Mouse (Mus musculus): ENCODE data around the gene Stx3. TPM values are rescaled to one million over a fixed set of nuclear protein-coding genes. Genes with fewer than 3 reads are reported as not detected.

Gene Stx3
- polyA plus RNA-seq (2015; fragmentation: Nextera tagmentation; extraction: Ambion mirVana), result 25.5 and 26.5 TPM in 2 replicates

- Histone ChIP-seq H3K4me3 (ENCODE audit: low read length) (peak within 1 kb of the TSS; percentile 85), H3K4me1 (ENCODE audit: insufficient read depth, low read length) (peaks cover 19% of the 10 kb centered on the region), H3K27me3 (ENCODE audit: insufficient read depth, low read length) (no peaks in the 10 kb centered on the region), H3K9me3 (ENCODE audit: low read length) (no peaks in the 10 kb centered on the region), H3K36me3 (ENCODE audit: insufficient read depth, low read length) (no peaks in the 10 kb centered on the region), H3K9ac (replicated peaks; ENCODE audit: low read length) (peak within 1 kb of the TSS; percentile 91), H3K27ac (ENCODE audit: low read length) (peak within 1 kb of the TSS; percentile 72; the same call in 1 of the 2 replicates), H3K4me2 (replicated peaks; ENCODE audit: low read depth, low read length) (peak within 1 kb of the TSS; percentile 97)
- no peak for ATAC-seq (ENCODE audit: low FRiP score, low TSS enrichment)
- WGBS, result 1% methylated on average over 20 of the region's 20 CpGs
Measured at GRCm38 (mm10) chr19:11819143-11819700, at the start of gene Stx3. Gene Stx3 (minus strand): TSS chr19:11819403.

GRCm38 (mm10) chr19:11867837-11868236 lies 48.6 kb upstream of the Stx3 start:
- ATAC-seq (ENCODE audit: low FRiP score, low TSS enrichment), result no peak
- Histone ChIP-seq H3K9me3 (ENCODE audit: low read length) (0 out of 2 replicates have a peak, but pooled peaks cover 5% of the 10 kb centered on the region), H3K9ac (replicated peaks; ENCODE audit: low read length) (no peak overlapping the region), H3K27ac (ENCODE audit: low read length) (no peak overlapping the region), H3K4me1 (ENCODE audit: insufficient read depth, low read length) (no peaks in the 10 kb centered on the region), H3K36me3 (ENCODE audit: insufficient read depth, low read length) (no peaks in the 10 kb centered on the region), H3K4me3 (ENCODE audit: low read length) (no peak overlapping the region), H3K27me3 (ENCODE audit: insufficient read depth, low read length) (no peaks in the 10 kb centered on the region), H3K4me2 (replicated peaks; ENCODE audit: low read depth, low read length) (no peak overlapping the region)
- WGBS, result 79% methylated on average over 2 of the region's 2 CpGs

GRCm38 (mm10) chr19:11860966-11861365 lies 41.8 kb upstream of the Stx3 start, which contains the start of gene Olfr1418:
Gene Olfr1418 (minus strand): TSS chr19:11861066.
- Histone ChIP-seq H3K27ac (ENCODE audit: low read length) (no peak within 1 kb of the TSS), H3K4me3 (ENCODE audit: low read length) (no peak within 1 kb of the TSS), H3K9ac (replicated peaks; ENCODE audit: low read length) (no peak within 1 kb of the TSS), H3K4me2 (replicated peaks; ENCODE audit: low read depth, low read length) (no peak within 1 kb of the TSS), H3K9me3 (ENCODE audit: low read length) (no peaks in the 10 kb centered on the region), H3K27me3 (ENCODE audit: insufficient read depth, low read length) (no peaks in the 10 kb centered on the region), H3K4me1 (ENCODE audit: insufficient read depth, low read length) (no peaks in the 10 kb centered on the region), H3K36me3 (ENCODE audit: insufficient read depth, low read length) (no peaks in the 10 kb centered on the region)
- WGBS, result 94% methylated on average over 1 of the region's 1 CpGs
- ATAC-seq (ENCODE audit: low FRiP score, low TSS enrichment), result no peak

- H3K27ac ChIP-seq (ENCODE audit: low read length), result no peak overlapping the region
- H3K4me1 ChIP-seq (ENCODE audit: insufficient read depth, low read length), result no peaks in the 10 kb centered on the region
- no peaks in the 10 kb centered on the region for H3K27me3 ChIP-seq (ENCODE audit: insufficient read depth, low read length)
- no peak overlapping the region for H3K9ac ChIP-seq (replicated peaks; ENCODE audit: low read length)
- H3K4me3 ChIP-seq (ENCODE audit: low read length), result no peak overlapping the region
- no peak for ATAC-seq (ENCODE audit: low FRiP score, low TSS enrichment)
- no peak overlapping the region for H3K4me2 ChIP-seq (replicated peaks; ENCODE audit: low read depth, low read length)
- H3K9me3 ChIP-seq (ENCODE audit: low read length), result no peaks in the 10 kb centered on the region
- WGBS, result 79% methylated on average over 6 of the region's 6 CpGs
- H3K36me3 ChIP-seq (ENCODE audit: insufficient read depth, low read length), result no peaks in the 10 kb centered on the region
Measured at GRCm38 (mm10) chr19:11856506-11856905, 37.3 kb upstream of the Stx3 start.

GRCm38 (mm10) chr19:11854821-11855220 lies 35.6 kb upstream of the Stx3 start:
- H3K27me3 ChIP-seq (ENCODE audit: insufficient read depth, low read length), result no peaks in the 10 kb centered on the region
- H3K36me3 ChIP-seq (ENCODE audit: insufficient read depth, low read length), result no peaks in the 10 kb centered on the region
- H3K27ac ChIP-seq (ENCODE audit: low read length), result no peak overlapping the region
- no peaks in the 10 kb centered on the region for H3K9me3 ChIP-seq (ENCODE audit: low read length)
- H3K4me1 ChIP-seq (ENCODE audit: insufficient read depth, low read length), result no peaks in the 10 kb centered on the region
- no peak for ATAC-seq (ENCODE audit: low FRiP score, low TSS enrichment)
- H3K4me2 ChIP-seq (replicated peaks; ENCODE audit: low read depth, low read length), result no peak overlapping the region
- no peak overlapping the region for H3K4me3 ChIP-seq (ENCODE audit: low read length)
- WGBS, result 84% methylated on average over 2 of the region's 2 CpGs
- H3K9ac ChIP-seq (replicated peaks; ENCODE audit: low read length), result no peak overlapping the region

GRCm38 (mm10) chr19:11852652-11853051 lies 33.4 kb upstream of the Stx3 start:
- H3K4me3 ChIP-seq (ENCODE audit: low read length), result no peak overlapping the region
- H3K4me2 ChIP-seq (replicated peaks; ENCODE audit: low read depth, low read length), result no peak overlapping the region
- no peak overlapping the region for H3K9ac ChIP-seq (replicated peaks; ENCODE audit: low read length)
- no peak for ATAC-seq (ENCODE audit: low FRiP score, low TSS enrichment)
- H3K4me1 ChIP-seq (ENCODE audit: insufficient read depth, low read length), result no peaks in the 10 kb centered on the region
- WGBS, result 65% methylated on average over 4 of the region's 4 CpGs
- H3K27me3 ChIP-seq (ENCODE audit: insufficient read depth, low read length), result no peaks in the 10 kb centered on the region
- no peak overlapping the region for H3K27ac ChIP-seq (ENCODE audit: low read length)
- H3K9me3 ChIP-seq (ENCODE audit: low read length), result no peaks in the 10 kb centered on the region
- H3K36me3 ChIP-seq (ENCODE audit: insufficient read depth, low read length), result no peaks in the 10 kb centered on the region

- ATAC-seq (ENCODE audit: low FRiP score, low TSS enrichment), result no peak
- H3K36me3 ChIP-seq (ENCODE audit: insufficient read depth, low read length), result no peaks in the 10 kb centered on the region
- H3K4me2 ChIP-seq (replicated peaks; ENCODE audit: low read depth, low read length), result no peak overlapping the region
- 80% methylated on average over 4 of the region's 4 CpGs for WGBS
- H3K4me1 ChIP-seq (ENCODE audit: insufficient read depth, low read length), result no peaks in the 10 kb centered on the region
- H3K27me3 ChIP-seq (ENCODE audit: insufficient read depth, low read length), result no peaks in the 10 kb centered on the region
- no peak overlapping the region for H3K4me3 ChIP-seq (ENCODE audit: low read length)
- H3K27ac ChIP-seq (ENCODE audit: low read length), result no peak overlapping the region
- no peak overlapping the region for H3K9ac ChIP-seq (replicated peaks; ENCODE audit: low read length)
- no peaks in the 10 kb centered on the region for H3K9me3 ChIP-seq (ENCODE audit: low read length)
Measured at GRCm38 (mm10) chr19:11846333-11846732, 27.1 kb upstream of the Stx3 start.

GRCm38 (mm10) chr19:11839119-11839518 lies 19.9 kb upstream of the Stx3 start, which contains the start of gene Olfr1417:
Gene Olfr1417 (minus strand): TSS chr19:11839219.
- no peak within 1 kb of the TSS for H3K27ac ChIP-seq (ENCODE audit: low read length)
- no peaks in the 10 kb centered on the region for H3K9me3 ChIP-seq (ENCODE audit: low read length)
- no peaks in the 10 kb centered on the region for H3K36me3 ChIP-seq (ENCODE audit: insufficient read depth, low read length)
- H3K9ac ChIP-seq (replicated peaks; ENCODE audit: low read length), result no peak within 1 kb of the TSS
- no peaks in the 10 kb centered on the region for H3K27me3 ChIP-seq (ENCODE audit: insufficient read depth, low read length)
- WGBS, result 91% methylated on average over 4 of the region's 4 CpGs
- no peak within 1 kb of the TSS for H3K4me3 ChIP-seq (ENCODE audit: low read length)
- no peak within 1 kb of the TSS for H3K4me2 ChIP-seq (replicated peaks; ENCODE audit: low read depth, low read length)
- ATAC-seq (ENCODE audit: low FRiP score, low TSS enrichment), result no peak
- no peaks in the 10 kb centered on the region for H3K4me1 ChIP-seq (ENCODE audit: insufficient read depth, low read length)

- Histone ChIP-seq H3K36me3 (ENCODE audit: insufficient read depth, low read length) (no peaks in the 10 kb centered on the region), H3K4me1 (ENCODE audit: insufficient read depth, low read length) (peaks cover 4% of the 10 kb centered on the region; the same call in 1 of the 2 replicates), H3K9me3 (ENCODE audit: low read length) (no peaks in the 10 kb centered on the region), H3K9ac (replicated peaks; ENCODE audit: low read length) (no peak overlapping the region), H3K27ac (ENCODE audit: low read length) (no peak overlapping the region), H3K27me3 (ENCODE audit: insufficient read depth, low read length) (no peaks in the 10 kb centered on the region), H3K4me2 (replicated peaks; ENCODE audit: low read depth, low read length) (no peak overlapping the region), H3K4me3 (ENCODE audit: low read length) (no peak overlapping the region)
- 45% methylated on average over 4 of the region's 4 CpGs for WGBS
- no peak for ATAC-seq (ENCODE audit: low FRiP score, low TSS enrichment)
Measured at GRCm38 (mm10) chr19:11823346-11824065, 4.3 kb upstream of the Stx3 start.

- WGBS, result 31% methylated on average over 6 of the region's 6 CpGs
- Histone ChIP-seq H3K36me3 (ENCODE audit: insufficient read depth, low read length) (no peaks in the 10 kb centered on the region), H3K9ac (replicated peaks; ENCODE audit: low read length) (peak overlapping the region; percentile 62), H3K9me3 (ENCODE audit: low read length) (no peaks in the 10 kb centered on the region), H3K4me3 (ENCODE audit: low read length) (peak overlapping the region; percentile 85), H3K4me1 (ENCODE audit: insufficient read depth, low read length) (peaks cover 11% of the 10 kb centered on the region; the same call in 1 of the 2 replicates), H3K27me3 (ENCODE audit: insufficient read depth, low read length) (no peaks in the 10 kb centered on the region), H3K27ac (ENCODE audit: low read length) (no peak overlapping the region), H3K4me2 (replicated peaks; ENCODE audit: low read depth, low read length) (peak overlapping the region; percentile 97)
- ATAC-seq (ENCODE audit: low FRiP score, low TSS enrichment), result no peak
Measured at GRCm38 (mm10) chr19:11820211-11820610, 1.0 kb upstream of the Stx3 start.
